Mouse (Mus musculus) heart, embryonic 13.5 days (tissue): Measurements from ENCODE around the gene Rnase2b. TPM values are rescaled to one million over a fixed set of nuclear protein-coding genes. Genes with fewer than 3 reads are reported as not detected.
"Not testable (repeated sequence)": the region's sequence is repeated elsewhere in the genome, so short reads cannot be mapped to it uniquely, and the experiment has no call there.

Experiments
- ATAC-seq: fragments of 200-750 bp; cut with Nextera tagmentation; 2 replicates; pipeline ENCODE4 v1.8.0; 2017; ENCODE audit warnings: moderate TSS enrichment; ENCODE audit not compliant: insufficient number of reproducible peaks, low FRiP score, low TSS enrichment; ENCODE audit errors: extremely low read depth
- H3K27ac ChIP-seq: fragments of 300-500 bp; sonication (generic); replicated peaks from 2 replicates; pipeline ENCODE4 v1.5.1; 2015; ENCODE audit warnings: moderate library complexity, mild to moderate bottlenecking, inconsistent platforms
- H3K27me3 ChIP-seq: fragments of 300-500 bp; sonication (generic); replicated peaks from 2 replicates; pipeline ENCODE4 v1.6.1; 2015; ENCODE audit warnings: mild to moderate bottlenecking, inconsistent platforms
- H3K36me3 ChIP-seq: fragments of 300-500 bp; sonication (generic); 2 replicates; pipeline ENCODE4 v1.6.1; 2015; ENCODE audit warnings: mild to moderate bottlenecking, inconsistent platforms
- H3K4me1 ChIP-seq: fragments of 300-500 bp; sonication (generic); 2 replicates; pipeline ENCODE4 v1.6.1; 2015; ENCODE audit warnings: inconsistent platforms
- H3K4me2 ChIP-seq: fragments of 300-500 bp; sonication (generic); 2 replicates; pipeline ENCODE4 v1.6.1; 2015; ENCODE audit warnings: inconsistent platforms, mild to moderate bottlenecking, moderate library complexity
- H3K4me3 ChIP-seq: fragments of 300-500 bp; sonication (generic); 2 replicates; pipeline ENCODE4 v1.5.1; 2015; ENCODE audit warnings: moderate library complexity, mild to moderate bottlenecking, inconsistent platforms
- H3K9ac ChIP-seq: fragments of 300-500 bp; sonication (generic); 2 replicates; pipeline ENCODE4 v1.6.1; 2015; ENCODE audit warnings: inconsistent platforms, mild to moderate bottlenecking, moderate library complexity
- H3K9me3 ChIP-seq: fragments of 300-500 bp; sonication (generic); 2 replicates; pipeline ENCODE4 v1.6.1; 2016; ENCODE audit warnings: inconsistent platforms
- WGBS: fragments of 180-500 bp; shearing (Covaris S2); methylation state at CpG from one replicate; pipeline ENCODE4 v1.1.7; 2015; ENCODE audit warnings: mixed read lengths; 5-methylcytosine and 5-hydroxymethylcytosine counted together
- polyA plus RNA-seq: library from polyadenylated mRNA; unstranded; fragments of >200 nt; fragmentation: Nextera tagmentation; extraction: Ambion mirVana; gene quantifications from 2 replicates; pipeline ENCODE4 v1.2.1, GENCODE M21; 2015

Gene Rnase2b
- polyA plus RNA-seq, 1 experiment from 2014 or later = not detected

GRCm38 (mm10) chr14:51156056-51156735 lies 5.9 kb upstream of the Rnase2b start:
- H3K4me2 ChIP-seq = no peak overlapping the region
- no peaks in the 10 kb centered on the region for H3K36me3 ChIP-seq
- no peak overlapping the region for H3K27ac ChIP-seq
- H3K4me3 ChIP-seq = no peak overlapping the region
- no peaks in the 10 kb centered on the region for H3K9me3 ChIP-seq
- ATAC-seq = no peak
- no peak overlapping the region for H3K9ac ChIP-seq
- no peaks in the 10 kb centered on the region for H3K27me3 ChIP-seq
- 84% methylated on average over 5 of the region's 5 CpGs for WGBS
- H3K4me1 ChIP-seq = no peaks in the 10 kb centered on the region

GRCm38 (mm10) chr14:51156736-51157068 lies 5.4 kb upstream of the Rnase2b start:
- Histone ChIP-seq H3K27ac (no peak overlapping the region), H3K9me3 (no peaks in the 10 kb centered on the region), H3K4me2 (no peak overlapping the region), H3K4me1 (no peaks in the 10 kb centered on the region), H3K27me3 (no peaks in the 10 kb centered on the region), H3K4me3 (no peak overlapping the region), H3K9ac (no peak overlapping the region), H3K36me3 (no peaks in the 10 kb centered on the region)
- 78% methylated on average over 4 of the region's 4 CpGs for WGBS
- ATAC-seq = no peak

- 81% methylated on average over 1 of the region's 1 CpGs for WGBS
- no peak overlapping the region for H3K4me2 ChIP-seq
- no peak for ATAC-seq
- no peak overlapping the region for H3K27ac ChIP-seq
- H3K36me3 ChIP-seq = no peaks in the 10 kb centered on the region
- no peaks in the 10 kb centered on the region for H3K27me3 ChIP-seq
- H3K4me1 ChIP-seq = no peaks in the 10 kb centered on the region
- H3K9me3 ChIP-seq = no peaks in the 10 kb centered on the region
- no peak overlapping the region for H3K9ac ChIP-seq
- no peak overlapping the region for H3K4me3 ChIP-seq
Measured at GRCm38 (mm10) chr14:51157072-51157471, 5.0 kb upstream of the Rnase2b start.

GRCm38 (mm10) chr14:51163323-51163722 lies 1.3 kb downstream of the Rnase2b start:
- not testable (repeated sequence) for H3K9ac ChIP-seq

GRCm38 (mm10) chr14:51165435-51165834 lies 3.4 kb downstream of the Rnase2b start:
- ATAC-seq = no peak
- Histone ChIP-seq H3K4me2 (no peak overlapping the region), H3K27me3 (no peaks in the 10 kb centered on the region), H3K27ac (no peak overlapping the region), H3K9me3 (no peaks in the 10 kb centered on the region), H3K4me3 (no peak overlapping the region), H3K4me1 (no peaks in the 10 kb centered on the region), H3K36me3 (no peaks in the 10 kb centered on the region), H3K9ac (no peak overlapping the region)
- 92% methylated on average over 1 of the region's 1 CpGs for WGBS

More at GRCm38 (mm10) chr14:51163323-51163722, 1.3 kb downstream of the Rnase2b start:
- ATAC-seq, H3K27me3 ChIP-seq, H3K36me3 ChIP-seq, H3K4me1 ChIP-seq, H3K27ac ChIP-seq, H3K4me3 ChIP-seq, H3K4me2 ChIP-seq, H3K9me3 ChIP-seq: not testable (repeated sequence)
- 82% methylated on average over 6 of the region's 6 CpGs for WGBS

- no peaks in the 10 kb centered on the region for H3K9me3 ChIP-seq
- H3K9ac ChIP-seq = no peak overlapping the region
- no peak for ATAC-seq
- H3K4me3 ChIP-seq = no peak overlapping the region
- no peak overlapping the region for H3K4me2 ChIP-seq
- H3K27me3 ChIP-seq = no peaks in the 10 kb centered on the region
- H3K36me3 ChIP-seq = no peaks in the 10 kb centered on the region
- no peaks in the 10 kb centered on the region for H3K4me1 ChIP-seq
- H3K27ac ChIP-seq = no peak overlapping the region
Measured at GRCm38 (mm10) chr14:51166068-51166467, 4.0 kb downstream of the Rnase2b start.

GRCm38 (mm10) chr14:51172095-51172865 lies 10.2 kb downstream of the Rnase2b start:
- not testable (repeated sequence) for H3K4me3 ChIP-seq, H3K9me3 ChIP-seq, ATAC-seq, H3K27me3 ChIP-seq, H3K36me3 ChIP-seq, H3K27ac ChIP-seq
- peaks cover 13% of the 10 kb centered on the region for H3K4me1 ChIP-seq
- H3K4me2 ChIP-seq = peak overlapping the region; percentile 41
- 29% methylated on average over 9 of the region's 9 CpGs for WGBS
- 0 out of 2 replicates have a peak overlapping the region, but pooled peaks have one; percentile 33 for H3K9ac ChIP-seq

- Histone ChIP-seq H3K4me1 (peaks cover 13% of the 10 kb centered on the region), H3K4me2 (peak overlapping the region; percentile 41), H3K9ac (0 out of 2 replicates have a peak overlapping the region, but pooled peaks have one; percentile 33)
- H3K36me3 ChIP-seq, ATAC-seq, H3K4me3 ChIP-seq, H3K27ac ChIP-seq, H3K27me3 ChIP-seq, H3K9me3 ChIP-seq: not testable (repeated sequence)
- 46% methylated on average over 4 of the region's 4 CpGs for WGBS
Measured at GRCm38 (mm10) chr14:51172947-51173346, 10.9 kb downstream of the Rnase2b start.

GRCm38 (mm10) chr14:51173843-51174242 lies 11.8 kb downstream of the Rnase2b start:
- WGBS = 84% methylated on average over 4 of the region's 4 CpGs
- no peak for ATAC-seq
- Histone ChIP-seq H3K4me2 (no peak overlapping the region), H3K9ac (no peak overlapping the region), H3K4me3 (no peak overlapping the region), H3K27me3 (no peaks in the 10 kb centered on the region), H3K9me3 (no peaks in the 10 kb centered on the region), H3K4me1 (peaks cover 13% of the 10 kb centered on the region), H3K27ac (no peak overlapping the region), H3K36me3 (no peaks in the 10 kb centered on the region)

- not testable (repeated sequence) for H3K4me2 ChIP-seq, ATAC-seq, H3K9me3 ChIP-seq, H3K9ac ChIP-seq, H3K4me3 ChIP-seq, H3K27ac ChIP-seq, H3K27me3 ChIP-seq, H3K4me1 ChIP-seq, H3K36me3 ChIP-seq
- 58% methylated on average over 2 of the region's 2 CpGs for WGBS
Measured at GRCm38 (mm10) chr14:51181051-51181450, 19.0 kb downstream of the Rnase2b start.

- Histone ChIP-seq H3K9ac (no peak overlapping the region), H3K9me3 (no peaks in the 10 kb centered on the region), H3K4me2 (no peak overlapping the region), H3K4me3 (no peak overlapping the region), H3K36me3 (no peaks in the 10 kb centered on the region), H3K27ac (no peak overlapping the region), H3K4me1 (no peaks in the 10 kb centered on the region), H3K27me3 (no peaks in the 10 kb centered on the region)
- 81% methylated on average over 4 of the region's 4 CpGs for WGBS
- ATAC-seq = no peak
Measured at GRCm38 (mm10) chr14:51195681-51196080, 33.6 kb downstream of the Rnase2b start.
